Mouse (Mus musculus) myocyte (in vitro differentiated cells): Measurements from ENCODE around the gene Rnf19b.

Experiments
- CEBPB ChIP-seq: IDR thresholded peaks from 2 replicates; pipeline ENCODE4 v1.6.1; 2011; ENCODE audit warnings: mild to moderate bottlenecking, moderate library complexity; ENCODE audit not compliant: poor library complexity, insufficient read depth, severe bottlenecking
- E2F4 ChIP-seq: IDR thresholded peaks from one replicate; pipeline ENCODE4 v1.6.1; 2011; ENCODE audit warnings: mild to moderate bottlenecking, control low read depth, moderate library complexity; ENCODE audit not compliant: insufficient read depth
- MAX ChIP-seq: IDR thresholded peaks from one replicate; pipeline ENCODE4 v1.6.1; 2011; ENCODE audit warnings: low read depth, mild to moderate bottlenecking, control low read depth
- MYOD1 ChIP-seq, 3 experiments: IDR thresholded peaks; one replicate each; pipeline ENCODE4 v1.6.1; 2011; ENCODE audit warnings: control low read depth in 2 of 3, low read depth in 2 of 3, mild to moderate bottlenecking in 2 of 3, moderate library complexity in 1 of 3; ENCODE audit not compliant: insufficient read length in 2 of 3, control insufficient read depth in 1 of 3
- MYOG ChIP-seq, 3 experiments: IDR thresholded peaks; one replicate each; pipeline ENCODE4 v1.6.1; 2011; ENCODE audit warnings: control low read depth in 2 of 3, low read depth in 2 of 3, mild to moderate bottlenecking in 2 of 3; ENCODE audit not compliant: insufficient read length in 2 of 3, control insufficient read depth in 1 of 3, insufficient read depth in 1 of 3
- POLR2A ChIP-seq: IDR thresholded peaks from one replicate; pipeline ENCODE4 v1.6.1; 2011; ENCODE audit warnings: low read depth, mild to moderate bottlenecking, control low read depth, moderate library complexity; ENCODE audit not compliant: insufficient read length
- POLR2AphosphoS2 ChIP-seq: IDR thresholded peaks from one replicate; pipeline ENCODE4 v1.6.1; 2011; ENCODE audit warnings: low read depth, control low read depth; ENCODE audit not compliant: insufficient read length
- REST ChIP-seq: IDR thresholded peaks from one replicate; pipeline ENCODE4 v1.6.1; 2011; ENCODE audit warnings: mild to moderate bottlenecking, control low read depth, moderate library complexity; ENCODE audit not compliant: insufficient read depth, insufficient read length
- TCF12 ChIP-seq: IDR thresholded peaks from one replicate; pipeline ENCODE4 v1.6.1; 2011; ENCODE audit warnings: mild to moderate bottlenecking, control low read depth; ENCODE audit not compliant: poor library complexity, insufficient read depth, severe bottlenecking
- USF1 ChIP-seq: IDR thresholded peaks from one replicate; pipeline ENCODE4 v1.6.1; 2011; ENCODE audit warnings: low read depth, mild to moderate bottlenecking, control low read depth, moderate library complexity

DNA sequence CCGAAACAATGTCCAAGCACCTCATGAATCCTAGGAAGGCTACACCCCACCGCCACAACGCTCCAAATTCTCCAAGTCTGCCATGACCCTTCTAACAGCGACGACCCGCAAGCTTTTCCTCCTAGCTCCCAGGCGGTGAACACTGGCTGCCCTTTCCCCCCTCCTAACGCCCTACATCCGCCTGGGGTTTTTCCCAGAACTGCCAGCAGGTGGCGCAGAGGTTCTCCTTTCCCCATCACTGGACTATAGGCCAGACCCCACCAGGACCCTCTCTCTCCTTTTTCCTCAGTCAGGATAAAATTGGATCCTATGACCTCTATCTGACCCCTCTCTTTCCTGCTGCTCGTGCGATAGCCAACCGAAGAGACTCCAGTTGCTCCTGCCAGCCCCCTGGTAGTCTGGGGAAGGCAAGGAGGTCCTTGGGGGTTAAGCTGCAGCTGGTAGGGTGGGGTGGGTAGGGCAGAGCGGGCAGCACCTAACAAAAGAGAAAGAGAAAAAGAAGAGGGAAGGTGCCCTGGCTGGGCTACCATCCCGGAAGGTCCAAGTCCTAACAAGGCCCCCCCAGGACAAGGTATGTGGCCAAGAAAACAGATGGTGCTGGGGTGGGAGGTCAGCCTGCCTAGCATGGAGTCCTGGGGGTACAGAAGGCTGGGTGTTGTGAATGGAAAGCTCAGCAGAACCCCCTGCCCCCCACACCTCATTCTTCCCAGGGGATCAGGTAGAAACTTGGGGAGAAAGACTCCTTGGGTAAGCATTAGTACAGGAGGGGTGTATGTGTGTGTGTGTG lies 76.9 kb downstream of the Rnf19b start:
- no peak for TF ChIP-seq POLR2A
- TF ChIP-seq TCF12: no peak
- no peak for TF ChIP-seq POLR2AphosphoS2
- TF ChIP-seq USF1: no peak
- no peak for TF ChIP-seq CEBPB
- TF ChIP-seq MYOD1 (IDR thresholded peaks at IDR 0.05; ENCODE audit: control insufficient read depth in 1 of 3, insufficient read length in 2 of 3, low read depth in 2 of 3): no peak
- no peak for TF ChIP-seq MAX
- no peak for TF ChIP-seq MYOG (IDR thresholded peaks at IDR 0.05; ENCODE audit: control insufficient read depth in 1 of 3, insufficient read depth in 1 of 3, insufficient read length in 2 of 3, low read depth in 2 of 3)
- no peak for TF ChIP-seq E2F4
- TF ChIP-seq REST: no peak
